Mouse (Mus musculus) liver, embryonic 12.5 days (tissue): ENCODE results near the gene Sgpl1. TPM values are rescaled to one million over a fixed set of nuclear protein-coding genes. Genes with fewer than 3 reads are reported as not detected.

ENCODE experiments used
- ATAC-seq: fragments of 200-750 bp; cut with Nextera tagmentation; 2 replicates; pipeline ENCODE4 v1.8.0; 2017; ENCODE audit warnings: moderate number of reproducible peaks, mild to moderate bottlenecking, moderate library complexity
- H3K27ac ChIP-seq: fragments of 300-500 bp; sonication (generic); 2 replicates; pipeline ENCODE4 v1.5.1; 2016; ENCODE audit warnings: mild to moderate bottlenecking
- H3K27me3 ChIP-seq: fragments of 300-500 bp; sonication (generic); replicated peaks from 2 replicates; pipeline ENCODE4 v1.6.1; 2016; ENCODE audit warnings: mild to moderate bottlenecking, moderate library complexity
- H3K36me3 ChIP-seq: fragments of 300-500 bp; sonication (generic); 2 replicates; pipeline ENCODE4 v1.6.1; 2016; ENCODE audit warnings: mild to moderate bottlenecking, moderate library complexity
- H3K4me1 ChIP-seq: fragments of 300-500 bp; sonication (generic); 2 replicates; pipeline ENCODE4 v1.6.1; 2016
- H3K4me2 ChIP-seq: fragments of 300-500 bp; sonication (generic); 2 replicates; pipeline ENCODE4 v1.6.1; 2016; ENCODE audit warnings: mild to moderate bottlenecking, moderate library complexity
- H3K4me3 ChIP-seq: fragments of 300-500 bp; sonication (generic); 2 replicates; pipeline ENCODE4 v1.5.1; 2016; ENCODE audit warnings: mild to moderate bottlenecking, moderate library complexity
- H3K9ac ChIP-seq: fragments of 300-500 bp; sonication (generic); 2 replicates; pipeline ENCODE4 v1.6.1; 2016; ENCODE audit warnings: mild to moderate bottlenecking, moderate library complexity
- H3K9me3 ChIP-seq: fragments of 300-500 bp; sonication (generic); replicated peaks from 2 replicates; pipeline ENCODE4 v1.6.1; 2016; ENCODE audit warnings: mild to moderate bottlenecking, moderate library complexity
- WGBS: fragments of 180-500 bp; shearing (Covaris S2); methylation state at CpG from one replicate; pipeline ENCODE4 v1.1.7; 2016; ENCODE audit not compliant: insufficient replicate concordance; 5-methylcytosine and 5-hydroxymethylcytosine counted together
- polyA plus RNA-seq: library from polyadenylated mRNA; unstranded; fragments of >200 nt; fragmentation: Nextera tagmentation; extraction: Ambion mirVana; gene quantifications from 2 replicates; pipeline ENCODE4 v1.2.1, GENCODE M21; 2016

Gene Sgpl1
- polyA plus RNA-seq, 1 experiment from 2014 or later: 18.6 TPM

DNA sequence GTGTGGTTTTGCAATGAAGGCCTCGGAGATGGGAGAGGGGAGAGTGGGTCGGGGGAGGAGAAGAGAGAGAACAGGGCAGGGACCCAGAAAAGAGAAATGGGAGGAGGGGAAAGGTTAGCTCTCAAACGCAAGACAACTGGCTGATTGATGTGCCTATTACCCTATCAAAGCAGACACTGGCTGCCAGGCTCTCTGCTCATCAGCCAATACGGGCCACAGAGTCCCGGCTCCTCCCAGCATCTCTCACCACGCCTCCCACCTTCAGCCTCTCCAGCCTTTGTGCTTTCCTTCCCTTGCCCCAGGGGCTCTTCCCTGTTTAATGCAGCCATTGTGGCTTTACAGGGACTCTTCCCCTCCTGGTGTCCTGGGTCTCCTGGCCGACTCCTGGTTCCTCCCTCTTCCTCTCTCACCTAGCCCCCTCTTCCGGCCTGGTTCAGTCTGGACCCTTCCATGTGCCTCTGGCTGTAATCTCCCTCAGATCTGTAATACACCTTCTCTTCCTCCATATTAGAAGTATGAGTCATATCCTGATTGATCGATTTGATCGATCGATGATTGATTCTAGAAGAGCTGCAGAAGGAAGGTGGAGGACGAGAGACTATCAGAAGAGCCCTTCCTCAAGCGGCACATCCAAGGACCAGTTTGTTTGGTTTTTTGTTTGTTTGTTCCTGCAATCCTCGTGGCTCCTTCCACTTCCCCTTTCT lies 67.1 kb downstream of the Sgpl1 start:
- 28% methylated on average over 14 of the region's 14 CpGs for WGBS
- peak; percentile 92 for ATAC-seq
- Histone ChIP-seq H3K4me3 (0 out of 2 replicates have a peak overlapping the region, but pooled peaks have one; percentile 8), H3K4me1 (peaks cover 8% of the 10 kb centered on the region; the same call in 1 of the 2 replicates), H3K36me3 (no peaks in the 10 kb centered on the region), H3K9me3 (no peaks in the 10 kb centered on the region), H3K9ac (no peak overlapping the region), H3K27ac (no peak overlapping the region), H3K27me3 (0 out of 2 replicates have a peak, but pooled peaks cover 5% of the 10 kb centered on the region), H3K4me2 (peak overlapping the region; percentile 52)

DNA sequence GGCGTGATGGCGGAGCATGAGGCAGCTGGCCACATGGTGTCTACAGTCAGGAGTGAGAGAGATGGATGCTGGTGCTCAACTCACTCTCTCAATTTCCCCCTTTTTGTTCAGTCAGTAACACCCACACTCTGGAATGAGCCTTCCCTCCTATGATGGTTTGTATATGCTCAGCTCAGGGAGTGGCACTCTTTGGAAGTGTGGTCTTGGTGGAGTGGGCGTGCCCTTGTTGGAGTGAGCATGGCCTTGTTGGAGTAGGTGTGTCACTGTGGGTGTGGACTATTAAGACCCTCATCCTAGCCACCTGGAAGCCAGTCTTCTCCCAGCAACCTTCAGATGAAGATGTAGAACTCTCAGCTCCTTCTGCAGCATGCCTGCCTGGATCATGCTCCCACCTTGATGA lies 71.9 kb downstream of the Sgpl1 start:
- Histone ChIP-seq H3K27ac (no peak overlapping the region), H3K4me3 (no peak overlapping the region), H3K9me3 (no peaks in the 10 kb centered on the region), H3K4me2 (no peak overlapping the region), H3K36me3 (no peaks in the 10 kb centered on the region), H3K4me1 (peaks cover 8% of the 10 kb centered on the region; the same call in 1 of the 2 replicates), H3K9ac (no peak overlapping the region), H3K27me3 (peaks cover 27% of the 10 kb centered on the region)
- whole genome bisulfite sequencing: 67% methylated on average over 3 of the region's 3 CpGs
- ATAC-seq: no peak

DNA sequence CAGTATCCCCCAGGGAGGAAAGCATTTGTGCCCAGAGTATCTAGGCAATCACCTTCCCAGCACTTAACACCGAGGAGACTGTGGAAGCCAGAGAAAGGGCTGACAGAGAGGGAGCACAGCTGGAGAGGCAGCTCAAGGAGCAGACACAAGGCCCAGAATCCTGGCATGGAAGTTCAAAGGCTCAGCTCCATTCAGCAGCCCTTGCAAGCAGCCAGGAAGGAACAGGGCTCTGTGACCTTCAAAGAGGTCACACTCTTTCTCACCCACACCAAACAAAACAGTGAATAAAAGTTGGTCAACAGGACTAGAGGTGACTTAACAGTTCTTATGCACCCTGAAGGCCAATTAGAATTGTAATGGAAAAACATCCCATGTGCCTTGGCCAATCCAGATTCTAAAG lies 72.9 kb downstream of the Sgpl1 start:
- H3K9ac ChIP-seq: no peak overlapping the region
- no peak for ATAC-seq
- no peak overlapping the region for H3K4me3 ChIP-seq
- 8% methylated on average over 1 of the region's 1 CpGs for WGBS
- H3K4me2 ChIP-seq: no peak overlapping the region
- no peaks in the 10 kb centered on the region for H3K36me3 ChIP-seq
- H3K27ac ChIP-seq: no peak overlapping the region
- H3K9me3 ChIP-seq: no peaks in the 10 kb centered on the region
- H3K27me3 ChIP-seq: peaks cover 33% of the 10 kb centered on the region
- H3K4me1 ChIP-seq: no peaks in the 10 kb centered on the region

DNA sequence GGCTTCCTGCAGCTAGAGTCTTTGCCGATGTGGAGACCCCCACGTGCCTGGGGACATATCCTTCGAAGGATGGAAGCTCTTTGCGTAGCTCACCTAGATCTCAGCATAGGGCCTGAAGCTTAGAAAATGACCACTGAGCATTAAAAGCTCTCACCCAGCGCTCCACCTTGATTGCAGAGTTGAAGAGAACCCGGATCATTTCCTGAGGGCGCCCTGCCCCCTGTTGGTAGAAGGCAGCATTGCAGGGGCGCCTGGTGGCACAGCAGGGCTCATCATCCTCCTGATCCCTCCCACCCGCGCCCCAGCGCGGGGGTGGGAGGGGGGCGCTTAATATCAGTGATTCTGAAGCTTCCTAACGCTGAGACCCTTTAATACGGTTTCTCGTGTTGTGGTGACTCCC lies 75.2 kb downstream of the Sgpl1 start:
- no peak overlapping the region for H3K4me3 ChIP-seq
- H3K36me3 ChIP-seq: no peaks in the 10 kb centered on the region
- WGBS: 14% methylated on average over 16 of the region's 16 CpGs
- H3K9ac ChIP-seq: no peak overlapping the region
- ATAC-seq: no peak
- no peaks in the 10 kb centered on the region for H3K9me3 ChIP-seq
- no peak overlapping the region for H3K4me2 ChIP-seq
- H3K27me3 ChIP-seq: peaks cover 44% of the 10 kb centered on the region
- peaks cover 10% of the 10 kb centered on the region for H3K4me1 ChIP-seq
- H3K27ac ChIP-seq: no peak overlapping the region

DNA sequence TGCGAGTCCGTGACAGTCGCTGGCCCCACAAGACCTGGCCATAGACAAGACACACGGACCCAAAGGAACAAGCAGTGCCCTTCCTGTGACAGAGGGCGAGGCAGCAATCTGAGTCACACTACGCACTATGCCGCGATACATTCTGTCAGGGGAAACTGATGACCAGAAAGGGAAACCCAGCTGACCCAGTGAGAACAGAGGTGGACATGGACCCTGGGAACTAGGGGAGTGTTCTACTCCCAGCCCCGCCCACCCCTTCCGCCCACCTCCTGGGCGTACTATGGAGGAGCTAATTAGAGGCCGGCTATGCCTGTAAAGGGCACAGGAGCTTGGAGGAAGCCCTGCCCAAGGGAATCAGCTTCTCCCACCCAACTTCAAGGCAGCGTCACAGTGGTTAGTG lies 78.3 kb downstream of the Sgpl1 start:
- no peak for ATAC-seq
- Histone ChIP-seq H3K27ac (no peak overlapping the region), H3K4me1 (peaks cover 26% of the 10 kb centered on the region), H3K27me3 (peaks cover 39% of the 10 kb centered on the region), H3K9ac (no peak overlapping the region), H3K4me3 (no peak overlapping the region), H3K36me3 (no peaks in the 10 kb centered on the region), H3K9me3 (no peaks in the 10 kb centered on the region), H3K4me2 (peak overlapping the region; percentile 17; the same call in 1 of the 2 replicates)
- WGBS: 19% methylated on average over 13 of the region's 13 CpGs

DNA sequence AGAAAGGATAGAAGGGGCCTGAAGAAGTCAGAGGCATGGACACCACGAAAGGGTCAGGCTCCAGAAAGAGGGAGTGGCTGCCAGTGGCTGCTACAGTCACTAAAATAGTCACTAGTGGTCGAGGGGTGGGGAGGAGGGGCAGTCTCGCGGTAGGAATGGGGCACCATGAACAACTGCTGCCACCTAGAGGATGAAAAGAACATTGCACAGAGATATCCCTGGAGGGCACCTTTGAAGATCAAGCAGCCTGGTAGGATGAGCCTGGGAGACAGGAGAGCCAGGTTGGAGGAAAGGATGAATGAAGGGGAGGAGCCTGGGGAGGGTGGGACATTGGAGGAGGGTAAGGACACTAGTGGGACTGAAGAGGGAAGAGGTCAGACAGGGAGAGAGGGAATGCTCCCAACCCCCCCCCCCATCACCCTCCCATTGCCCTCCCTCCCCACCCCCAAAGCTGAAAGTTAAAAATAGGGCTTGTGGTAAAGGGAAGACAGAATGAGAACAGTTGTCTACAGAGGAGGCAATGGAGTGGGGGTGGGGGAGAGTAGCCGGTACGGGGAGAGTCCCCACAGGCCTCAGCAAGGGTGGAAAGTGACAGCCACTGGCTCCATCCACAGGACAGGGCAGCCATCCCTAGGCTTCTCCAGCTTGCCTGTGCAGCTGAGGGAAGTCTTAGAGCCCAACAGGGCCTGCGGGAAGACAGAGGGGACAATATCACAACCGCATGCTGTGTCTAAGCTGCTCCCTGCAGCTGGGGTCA lies 78.9 kb downstream of the Sgpl1 start:
- Histone ChIP-seq H3K27ac (no peak overlapping the region), H3K36me3 (no peaks in the 10 kb centered on the region), H3K27me3 (peaks cover 35% of the 10 kb centered on the region), H3K9ac (no peak overlapping the region), H3K9me3 (no peaks in the 10 kb centered on the region), H3K4me3 (no peak overlapping the region), H3K4me1 (peaks cover 27% of the 10 kb centered on the region), H3K4me2 (peak overlapping the region; percentile 17; the same call in 1 of the 2 replicates)
- 11% methylated on average over 8 of the region's 8 CpGs for WGBS
- ATAC-seq: no peak

DNA sequence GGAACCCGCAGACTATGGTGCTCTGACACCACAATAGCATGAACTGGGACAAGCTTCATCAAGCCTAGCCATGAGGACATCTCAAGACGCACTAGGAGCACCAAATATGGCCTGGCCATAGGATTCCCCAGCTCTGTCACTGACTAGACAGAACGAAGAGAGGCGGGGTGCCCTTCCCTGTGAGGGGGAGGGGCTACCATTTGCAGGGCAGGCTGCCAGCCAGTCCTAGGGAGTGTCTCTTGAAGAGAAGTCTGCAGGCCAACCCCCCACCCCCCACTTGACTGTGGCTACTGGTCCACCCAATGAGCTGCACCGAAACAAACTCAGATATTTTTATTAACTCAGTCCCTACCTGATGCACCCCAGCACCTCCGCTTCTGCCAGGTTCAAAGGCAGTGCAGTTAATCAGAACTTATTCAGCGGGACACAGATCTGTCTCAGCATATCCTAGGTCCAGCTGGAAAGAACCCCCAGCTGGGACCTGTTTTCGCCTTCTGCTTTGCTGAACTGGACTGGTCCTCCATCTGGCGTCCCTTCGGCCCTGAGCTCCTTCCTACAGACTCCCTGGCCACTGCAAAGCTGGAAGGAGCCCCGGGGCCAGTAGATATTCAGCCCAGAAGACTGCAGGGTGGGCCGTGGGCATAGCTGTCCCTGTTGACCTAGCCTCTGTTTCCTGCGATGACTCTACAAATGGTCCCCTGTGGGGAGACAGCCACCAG lies 82.1 kb downstream of the Sgpl1 start:
- Histone ChIP-seq H3K4me1 (peaks cover 27% of the 10 kb centered on the region), H3K36me3 (no peaks in the 10 kb centered on the region), H3K27ac (no peak overlapping the region), H3K4me2 (peak overlapping the region; percentile 47), H3K9me3 (no peaks in the 10 kb centered on the region), H3K27me3 (peaks cover 16% of the 10 kb centered on the region), H3K4me3 (no peak overlapping the region), H3K9ac (no peak overlapping the region)
- ATAC-seq: peak; percentile 46; the same call in 1 of the 2 replicates
- whole genome bisulfite sequencing: 51% methylated on average over 13 of the region's 13 CpGs

DNA sequence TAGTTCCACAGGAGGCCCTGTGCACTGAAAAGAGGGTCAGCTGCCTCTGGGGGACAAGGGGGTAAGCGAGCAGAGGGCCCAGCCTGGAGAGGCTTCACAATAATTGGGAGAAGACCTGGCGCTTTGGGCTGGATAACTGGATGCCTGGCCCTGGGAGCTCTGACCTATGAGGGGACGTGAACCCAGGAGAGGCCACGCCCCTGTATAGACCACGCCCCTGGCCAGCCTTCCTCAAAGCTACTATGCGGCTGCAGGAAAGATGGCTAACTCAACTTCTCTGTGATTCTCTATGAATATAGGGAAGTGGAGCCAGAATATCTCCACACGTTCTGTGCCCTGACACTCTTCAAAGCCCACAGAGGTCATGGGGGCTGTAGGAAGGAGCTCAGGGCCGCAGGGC lies 82.9 kb downstream of the Sgpl1 start:
- 0 out of 2 replicates have a peak, but pooled peaks have one; percentile 33 for ATAC-seq
- H3K27ac ChIP-seq: no peak overlapping the region
- WGBS: 7% methylated on average over 8 of the region's 8 CpGs
- no peak overlapping the region for H3K9ac ChIP-seq
- no peak overlapping the region for H3K4me3 ChIP-seq
- no peaks in the 10 kb centered on the region for H3K36me3 ChIP-seq
- H3K27me3 ChIP-seq: peaks cover 11% of the 10 kb centered on the region
- peaks cover 29% of the 10 kb centered on the region for H3K4me1 ChIP-seq
- peak overlapping the region; percentile 47 for H3K4me2 ChIP-seq
- no peaks in the 10 kb centered on the region for H3K9me3 ChIP-seq

DNA sequence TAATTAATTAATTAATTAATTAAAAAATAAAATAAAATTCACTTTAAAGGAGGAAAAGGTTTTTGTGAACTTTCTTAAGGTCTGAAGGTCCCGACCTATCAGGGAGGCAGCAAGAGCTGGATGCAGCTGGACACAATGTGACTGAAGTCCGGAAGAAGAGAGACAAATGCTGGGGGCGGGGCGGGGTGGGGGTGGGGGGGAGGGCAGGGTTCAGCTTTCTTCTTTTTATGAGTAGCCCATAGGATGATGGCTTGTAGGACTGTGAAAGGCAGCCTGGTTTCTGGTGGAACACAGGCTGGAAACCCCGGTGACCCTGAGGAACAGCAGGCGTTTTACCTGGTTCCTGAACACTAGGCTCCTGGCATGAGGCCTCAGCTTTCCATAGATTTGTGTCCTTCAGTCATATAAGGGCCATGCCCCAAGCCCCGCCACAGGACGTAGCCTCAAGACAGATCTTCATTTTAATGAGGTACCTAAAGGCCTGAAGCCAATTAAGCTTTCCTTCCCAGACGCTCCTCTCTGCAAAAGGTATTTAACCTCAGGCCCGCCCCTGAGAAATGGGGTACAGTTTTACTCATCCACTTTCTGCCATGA lies 84.1 kb downstream of the Sgpl1 start:
- Histone ChIP-seq H3K27ac (no peak overlapping the region), H3K4me2 (no peak overlapping the region), H3K4me1 (peaks cover 26% of the 10 kb centered on the region), H3K27me3 (no peaks in the 10 kb centered on the region), H3K9ac (no peak overlapping the region), H3K9me3 (no peaks in the 10 kb centered on the region), H3K4me3 (no peak overlapping the region), H3K36me3 (no peaks in the 10 kb centered on the region)
- 73% methylated on average over 10 of the region's 10 CpGs for WGBS
- ATAC-seq: no peak

DNA sequence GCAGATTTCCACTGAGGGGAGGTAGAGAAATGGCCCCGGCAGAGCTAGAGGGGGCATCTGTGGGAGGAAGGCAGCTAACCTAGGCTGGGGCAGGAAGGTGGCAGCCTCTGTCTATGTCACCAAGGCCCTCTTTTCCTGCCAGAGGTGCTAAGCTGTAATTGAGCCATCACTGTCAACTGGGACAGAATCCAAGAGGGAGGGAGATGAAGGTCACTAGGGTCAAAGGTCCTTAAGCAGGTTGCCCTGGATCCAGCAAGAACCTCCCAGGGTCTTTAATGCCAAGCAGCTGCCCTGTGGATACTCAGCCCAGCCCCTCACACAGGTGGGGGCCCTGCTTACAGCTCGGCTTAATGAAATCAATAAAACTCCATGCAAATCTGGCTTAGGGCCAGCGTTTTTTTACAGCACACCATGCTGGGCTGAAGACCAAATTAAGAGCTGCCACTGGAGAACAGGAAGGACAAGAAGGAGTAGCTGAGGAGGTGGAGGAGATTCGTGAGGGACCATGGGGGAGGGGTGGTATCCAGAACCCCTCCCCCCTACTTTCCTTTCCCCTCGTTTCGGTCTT lies 87.9 kb downstream of the Sgpl1 start:
- H3K36me3 ChIP-seq: no peaks in the 10 kb centered on the region
- 44% methylated on average over 6 of the region's 6 CpGs for WGBS
- H3K4me2 ChIP-seq: no peak overlapping the region
- H3K9ac ChIP-seq: no peak overlapping the region
- H3K4me1 ChIP-seq: peaks cover 11% of the 10 kb centered on the region
- H3K4me3 ChIP-seq: no peak overlapping the region
- H3K27me3 ChIP-seq: no peaks in the 10 kb centered on the region
- ATAC-seq: no peak
- H3K9me3 ChIP-seq: peaks cover 6% of the 10 kb centered on the region; the same call in 1 of the 2 replicates
- H3K27ac ChIP-seq: no peak overlapping the region

DNA sequence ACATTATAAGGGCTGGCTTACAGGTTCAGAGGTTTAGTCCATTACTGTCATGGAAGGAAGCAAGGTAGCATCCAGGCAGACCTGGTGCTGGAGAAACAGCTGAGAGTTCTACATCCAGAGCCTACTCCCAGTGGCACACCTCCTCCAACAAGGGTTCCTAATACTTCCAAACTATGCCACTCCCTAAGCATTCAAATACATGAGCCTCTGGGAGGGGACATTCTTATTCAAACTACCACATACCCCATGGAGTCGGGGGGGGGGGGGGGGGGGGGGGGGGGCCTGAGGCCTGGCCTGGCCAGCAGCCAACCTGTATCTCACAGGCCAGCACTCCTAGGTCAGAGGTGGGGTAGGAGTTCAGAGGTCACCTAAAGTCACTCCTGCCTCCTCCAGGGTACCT lies 88.4 kb downstream of the Sgpl1 start:
- no CpG with 5 or more reads among the region's 1 CpGs for WGBS
- ATAC-seq: no peak
- no peak overlapping the region for H3K4me2 ChIP-seq
- H3K9me3 ChIP-seq: peaks cover 6% of the 10 kb centered on the region; the same call in 1 of the 2 replicates
- no peak overlapping the region for H3K9ac ChIP-seq
- H3K4me3 ChIP-seq: no peak overlapping the region
- peaks cover 5% of the 10 kb centered on the region; the same call in 1 of the 2 replicates for H3K27me3 ChIP-seq
- no peak overlapping the region for H3K27ac ChIP-seq
- no peaks in the 10 kb centered on the region for H3K36me3 ChIP-seq
- H3K4me1 ChIP-seq: peaks cover 6% of the 10 kb centered on the region; the same call in 1 of the 2 replicates
